Mouse (Mus musculus) heart, embryonic 12.5 days (tissue): Measurements from ENCODE around the gene Vps37b. TPM values are rescaled to one million over a fixed set of nuclear protein-coding genes. Genes with fewer than 3 reads are reported as not detected.

Experiments used
- ATAC-seq: fragments of 200-750 bp; cut with Nextera tagmentation; 2 replicates; pipeline ENCODE4 v1.8.0; 2017; ENCODE audit warnings: moderate TSS enrichment, moderate library complexity; ENCODE audit not compliant: insufficient number of reproducible peaks, low FRiP score
- H3K27ac ChIP-seq: fragments of 300-500 bp; sonication (generic); 2 replicates; pipeline ENCODE4 v1.5.1; 2016; ENCODE audit warnings: mild to moderate bottlenecking, moderate library complexity; ENCODE audit not compliant: poor library complexity, severe bottlenecking
- H3K27me3 ChIP-seq: fragments of 300-500 bp; sonication (generic); replicated peaks from 2 replicates; pipeline ENCODE4 v1.6.1; 2016; ENCODE audit warnings: mild to moderate bottlenecking, moderate library complexity
- H3K36me3 ChIP-seq: fragments of 300-500 bp; sonication (generic); 2 replicates; pipeline ENCODE4 v1.6.1; 2016; ENCODE audit warnings: mild to moderate bottlenecking, moderate library complexity
- H3K4me1 ChIP-seq: fragments of 300-500 bp; sonication (generic); replicated peaks from 2 replicates; pipeline ENCODE4 v1.6.1; 2016; ENCODE audit warnings: mild to moderate bottlenecking
- H3K4me2 ChIP-seq: fragments of 300-500 bp; sonication (generic); 2 replicates; pipeline ENCODE4 v1.6.1; 2016; ENCODE audit warnings: mild to moderate bottlenecking, moderate library complexity
- H3K4me3 ChIP-seq: fragments of 300-500 bp; sonication (generic); 2 replicates; pipeline ENCODE4 v1.5.1; 2016; ENCODE audit warnings: mild to moderate bottlenecking
- H3K9ac ChIP-seq: fragments of 300-500 bp; sonication (generic); 2 replicates; pipeline ENCODE4 v1.6.1; 2016; ENCODE audit warnings: mild to moderate bottlenecking, moderate library complexity
- H3K9me3 ChIP-seq: fragments of 300-500 bp; sonication (generic); replicated peaks from 2 replicates; pipeline ENCODE4 v1.6.1; 2016; ENCODE audit warnings: mild to moderate bottlenecking, moderate library complexity
- WGBS: fragments of 180-500 bp; shearing (Covaris S2); methylation state at CpG from one replicate; pipeline ENCODE4 v1.1.7; 2016; 5-methylcytosine and 5-hydroxymethylcytosine counted together
- polyA plus RNA-seq: library from polyadenylated mRNA; unstranded; fragments of >200 nt; fragmentation: Nextera tagmentation; extraction: Ambion mirVana; gene quantifications from 2 replicates; pipeline ENCODE4 v1.2.1, GENCODE M21; 2016

Gene Vps37b
- polyA plus RNA-seq, 1 experiment from 2014 or later = 61.9 TPM

DNA sequence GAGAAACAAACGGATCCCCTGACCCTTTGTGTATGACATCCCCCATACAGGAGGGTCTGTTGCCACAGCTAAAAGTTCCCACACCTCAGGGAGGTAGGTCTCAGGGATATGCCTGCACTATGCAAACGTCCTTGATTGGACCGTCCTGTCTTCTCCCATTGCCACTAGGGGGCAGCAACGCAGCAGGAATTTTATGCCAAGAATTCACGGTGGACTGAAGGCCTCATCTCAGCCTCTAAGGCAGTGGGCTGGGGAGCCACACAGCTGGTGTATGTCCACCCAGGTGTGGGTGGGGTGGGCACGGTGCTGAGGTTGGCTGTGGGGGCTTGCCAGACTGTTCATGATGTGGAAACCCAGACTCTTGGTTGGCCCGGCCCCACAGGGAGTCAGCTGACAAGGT is 31.2 kb downstream of the Vps37b start:
- Histone ChIP-seq H3K27me3 (no peaks in the 10 kb centered on the region), H3K4me1 (peaks cover 11% of the 10 kb centered on the region), H3K4me3 (no peak overlapping the region), H3K4me2 (no peak overlapping the region), H3K9me3 (no peaks in the 10 kb centered on the region), H3K36me3 (peaks cover 20% of the 10 kb centered on the region), H3K27ac (no peak overlapping the region), H3K9ac (no peak overlapping the region)
- 12% methylated on average over 7 of the region's 7 CpGs for WGBS
- ATAC-seq = peak; percentile 66

- no peak overlapping the region for H3K27ac ChIP-seq
- no peak for ATAC-seq
- H3K27me3 ChIP-seq = no peaks in the 10 kb centered on the region
- no peak overlapping the region for H3K4me3 ChIP-seq
- H3K4me2 ChIP-seq = no peak overlapping the region
- no peak overlapping the region for H3K9ac ChIP-seq
- WGBS = 52% methylated on average over 10 of the region's 10 CpGs
- H3K4me1 ChIP-seq = peaks cover 23% of the 10 kb centered on the region
- no peaks in the 10 kb centered on the region for H3K9me3 ChIP-seq
- H3K36me3 ChIP-seq = no peaks in the 10 kb centered on the region
These were observed 33.7 kb downstream of the Vps37b start for GRCm38 (mm10) chr5:123998370-123998769.

DNA sequence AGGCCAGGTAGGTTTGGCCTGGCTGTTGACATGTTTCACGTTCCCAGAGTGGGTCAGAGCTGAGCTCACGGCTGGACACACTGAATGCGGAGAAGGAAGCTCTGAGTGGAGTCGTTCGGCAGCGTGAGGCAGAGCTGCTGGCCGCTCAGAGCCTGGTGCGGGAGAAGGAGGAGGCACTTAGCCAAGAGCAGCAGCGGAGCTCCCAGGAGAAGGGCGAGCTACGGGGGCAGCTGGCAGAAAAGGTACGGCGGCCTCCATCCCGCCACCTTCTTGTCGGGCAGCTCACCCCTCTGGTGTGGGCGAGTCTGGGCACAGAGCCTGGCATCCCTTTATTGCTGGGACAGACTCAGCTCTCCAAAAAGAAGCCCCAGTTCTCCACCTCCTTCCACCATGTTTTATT is 34.3 kb downstream of the Vps37b start:
- WGBS = 74% methylated on average over 16 of the region's 16 CpGs
- Histone ChIP-seq H3K27ac (no peak overlapping the region), H3K4me1 (peaks cover 20% of the 10 kb centered on the region)

DNA sequence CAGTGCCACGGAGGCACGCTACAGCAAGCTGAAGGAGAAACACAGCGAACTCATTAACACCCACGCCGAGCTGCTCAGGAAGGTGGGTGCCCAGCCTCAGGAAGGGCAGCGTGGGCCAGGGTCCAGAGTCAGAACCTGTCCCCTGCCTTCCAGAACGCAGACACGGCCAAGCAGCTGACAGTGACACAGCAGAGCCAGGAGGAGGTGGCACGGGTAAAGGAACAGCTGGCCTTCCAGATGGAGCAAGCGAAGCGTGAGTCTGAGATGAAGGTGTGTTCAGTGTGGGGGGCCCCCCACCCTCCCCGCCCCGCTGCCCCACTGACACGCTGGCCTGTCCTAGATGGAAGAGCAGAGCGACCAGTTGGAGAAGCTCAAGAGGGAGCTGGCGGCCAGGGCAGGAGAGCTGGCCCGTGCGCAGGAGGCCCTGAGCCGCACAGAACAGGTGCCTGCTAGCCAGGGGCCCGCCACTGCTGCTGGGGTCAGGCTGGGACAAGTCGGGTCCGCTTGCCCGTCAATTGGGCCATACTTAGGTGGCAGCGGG is 34.8 kb downstream of the Vps37b start:
- no peak overlapping the region for H3K4me2 ChIP-seq
- no peak overlapping the region for H3K27ac ChIP-seq
- no peaks in the 10 kb centered on the region for H3K27me3 ChIP-seq
- H3K4me1 ChIP-seq = peaks cover 20% of the 10 kb centered on the region
- no peaks in the 10 kb centered on the region for H3K36me3 ChIP-seq
- no peak for ATAC-seq
- no peaks in the 10 kb centered on the region for H3K9me3 ChIP-seq
- no peak overlapping the region for H3K9ac ChIP-seq
- 88% methylated on average over 24 of the region's 24 CpGs for WGBS
- no peak overlapping the region for H3K4me3 ChIP-seq

More for the DNA sequence above, 34.3 kb downstream of the Vps37b start:
- no peak overlapping the region for H3K9ac ChIP-seq
- H3K4me3 ChIP-seq = no peak overlapping the region
- no peak overlapping the region for H3K4me2 ChIP-seq
- H3K9me3 ChIP-seq = no peaks in the 10 kb centered on the region
- ATAC-seq = no peak
- H3K36me3 ChIP-seq = no peaks in the 10 kb centered on the region
- no peaks in the 10 kb centered on the region for H3K27me3 ChIP-seq

- peaks cover 24% of the 10 kb centered on the region for H3K4me1 ChIP-seq
- WGBS = 89% methylated on average over 14 of the region's 14 CpGs
- H3K9ac ChIP-seq = no peak overlapping the region
These were observed 35.4 kb downstream of the Vps37b start for GRCm38 (mm10) chr5:123996695-123997094.

DNA sequence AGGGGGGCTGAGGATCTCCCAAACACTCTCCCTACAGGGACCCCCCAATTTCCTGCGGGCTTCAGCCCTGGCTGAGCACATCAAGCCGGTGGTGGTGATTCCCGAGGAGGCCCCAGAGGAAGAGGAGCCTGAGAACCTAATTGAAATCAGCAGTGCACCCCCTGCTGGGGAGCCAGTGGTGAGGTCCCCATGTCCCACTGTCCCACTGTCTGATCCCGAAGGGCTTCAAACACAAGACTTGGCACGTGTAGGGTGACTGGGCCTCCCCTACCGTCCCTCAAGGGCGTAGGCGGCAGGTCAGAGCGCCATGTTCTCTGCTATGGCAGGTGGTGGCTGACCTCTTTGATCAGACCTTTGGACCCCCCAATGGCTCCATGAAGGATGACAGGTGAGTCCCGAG is 35.9 kb downstream of the Vps37b start:
- Histone ChIP-seq H3K4me3 (no peak overlapping the region), H3K4me1 (peaks cover 26% of the 10 kb centered on the region), H3K9me3 (no peaks in the 10 kb centered on the region), H3K9ac (no peak overlapping the region), H3K36me3 (no peaks in the 10 kb centered on the region), H3K27ac (no peak overlapping the region), H3K27me3 (no peaks in the 10 kb centered on the region), H3K4me2 (no peak overlapping the region)
- no peak for ATAC-seq
- WGBS = 84% methylated on average over 10 of the region's 10 CpGs

More at GRCm38 (mm10) chr5:123996695-123997094, 35.4 kb downstream of the Vps37b start:
- Histone ChIP-seq H3K9me3 (no peaks in the 10 kb centered on the region), H3K27ac (no peak overlapping the region), H3K4me3 (no peak overlapping the region), H3K4me2 (no peak overlapping the region), H3K27me3 (no peaks in the 10 kb centered on the region), H3K36me3 (no peaks in the 10 kb centered on the region)
- ATAC-seq = no peak

GRCm38 (mm10) chr5:123995388-123995787 is 36.7 kb downstream of the Vps37b start:
- H3K9me3 ChIP-seq = no peaks in the 10 kb centered on the region
- H3K36me3 ChIP-seq = no peaks in the 10 kb centered on the region
- WGBS = 72% methylated on average over 6 of the region's 6 CpGs
- no peak for ATAC-seq
- no peaks in the 10 kb centered on the region for H3K27me3 ChIP-seq
- H3K9ac ChIP-seq = no peak overlapping the region
- H3K27ac ChIP-seq = no peak overlapping the region
- H3K4me2 ChIP-seq = no peak overlapping the region
- H3K4me3 ChIP-seq = no peak overlapping the region
- H3K4me1 ChIP-seq = peaks cover 26% of the 10 kb centered on the region

DNA sequence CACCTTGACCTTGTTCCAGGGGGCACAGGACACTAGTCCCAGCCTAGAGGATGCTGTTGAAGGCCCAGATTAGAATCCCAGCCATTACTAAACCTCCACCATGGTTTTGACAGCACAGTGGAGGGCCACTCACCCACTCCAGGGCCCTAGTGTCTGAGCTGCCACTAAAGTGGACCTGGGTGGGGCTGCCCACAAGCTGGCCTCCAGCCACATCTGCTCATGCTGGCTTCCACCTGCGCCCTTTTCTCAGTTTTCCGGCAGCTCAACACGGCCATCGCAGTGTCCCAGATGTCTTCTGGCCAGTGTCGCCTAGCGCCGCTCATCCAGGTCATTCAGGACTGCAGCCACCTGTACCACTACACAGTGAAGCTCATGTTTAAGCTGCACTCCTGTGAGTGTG is 37.6 kb downstream of the Vps37b start:
- no peaks in the 10 kb centered on the region for H3K36me3 ChIP-seq
- ATAC-seq = no peak
- no peaks in the 10 kb centered on the region for H3K27me3 ChIP-seq
- H3K4me3 ChIP-seq = no peak overlapping the region
- no peaks in the 10 kb centered on the region for H3K9me3 ChIP-seq
- no peak overlapping the region for H3K4me2 ChIP-seq
- H3K4me1 ChIP-seq = peaks cover 26% of the 10 kb centered on the region
- H3K27ac ChIP-seq = no peak overlapping the region
- no peak overlapping the region for H3K9ac ChIP-seq
- 90% methylated on average over 7 of the region's 7 CpGs for WGBS

GRCm38 (mm10) chr5:123993263-123994036 is 38.6 kb downstream of the Vps37b start:
- no peaks in the 10 kb centered on the region for H3K27me3 ChIP-seq
- no peaks in the 10 kb centered on the region for H3K36me3 ChIP-seq
- no peaks in the 10 kb centered on the region for H3K9me3 ChIP-seq
- peaks cover 26% of the 10 kb centered on the region for H3K4me1 ChIP-seq
- no peak overlapping the region for H3K4me3 ChIP-seq
- 60% methylated on average over 7 of the region's 7 CpGs for WGBS
- no peak overlapping the region for H3K4me2 ChIP-seq
- no peak overlapping the region for H3K9ac ChIP-seq
- no peak overlapping the region for H3K27ac ChIP-seq
- ATAC-seq = no peak; the same call in 1 of the 2 replicates

GRCm38 (mm10) chr5:123992794-123993193 is 39.3 kb downstream of the Vps37b start:
- no peak for ATAC-seq
- no peak overlapping the region for H3K27ac ChIP-seq
- H3K4me3 ChIP-seq = no peak overlapping the region
- H3K36me3 ChIP-seq = no peaks in the 10 kb centered on the region
- H3K4me1 ChIP-seq = peaks cover 26% of the 10 kb centered on the region
- H3K9me3 ChIP-seq = no peaks in the 10 kb centered on the region
- H3K4me2 ChIP-seq = no peak overlapping the region
- 32% methylated on average over 5 of the region's 5 CpGs for WGBS
- H3K9ac ChIP-seq = no peak overlapping the region
- H3K27me3 ChIP-seq = no peaks in the 10 kb centered on the region

DNA sequence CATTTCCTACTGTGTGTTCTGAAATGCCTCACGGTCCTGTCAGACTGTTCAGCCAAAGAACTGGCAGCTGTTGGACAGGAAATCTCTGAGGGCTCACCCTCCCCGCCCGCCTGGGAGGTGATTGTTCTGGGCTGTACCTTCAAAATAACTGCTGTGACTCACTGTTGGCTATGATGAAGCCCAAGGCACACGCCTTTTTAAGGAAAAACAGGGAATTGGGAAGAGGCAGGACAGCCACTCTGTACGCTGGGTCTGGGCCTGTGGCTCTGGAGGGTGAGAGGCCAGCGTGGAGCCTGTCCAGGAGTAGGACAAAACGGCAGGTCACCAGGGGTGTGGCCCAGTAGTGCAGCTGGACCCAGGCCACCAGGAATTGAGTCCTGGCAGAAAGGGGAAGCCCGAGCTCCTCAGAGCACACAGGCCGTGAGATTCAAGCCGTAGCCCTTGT is 39.9 kb downstream of the Vps37b start:
- peaks cover 32% of the 10 kb centered on the region for H3K4me1 ChIP-seq
- no peak overlapping the region for H3K9ac ChIP-seq
- ATAC-seq = no peak; the same call in 1 of the 2 replicates
- H3K27ac ChIP-seq = peak overlapping the region; percentile 41; the same call in 1 of the 2 replicates
- H3K9me3 ChIP-seq = no peaks in the 10 kb centered on the region
- no peak overlapping the region for H3K4me3 ChIP-seq
- no peak overlapping the region for H3K4me2 ChIP-seq
- H3K27me3 ChIP-seq = no peaks in the 10 kb centered on the region
- no peaks in the 10 kb centered on the region for H3K36me3 ChIP-seq
- 62% methylated on average over 10 of the region's 10 CpGs for WGBS
